Mouse (Mus musculus): ENCODE data around the gene Pbx3.

DNA sequence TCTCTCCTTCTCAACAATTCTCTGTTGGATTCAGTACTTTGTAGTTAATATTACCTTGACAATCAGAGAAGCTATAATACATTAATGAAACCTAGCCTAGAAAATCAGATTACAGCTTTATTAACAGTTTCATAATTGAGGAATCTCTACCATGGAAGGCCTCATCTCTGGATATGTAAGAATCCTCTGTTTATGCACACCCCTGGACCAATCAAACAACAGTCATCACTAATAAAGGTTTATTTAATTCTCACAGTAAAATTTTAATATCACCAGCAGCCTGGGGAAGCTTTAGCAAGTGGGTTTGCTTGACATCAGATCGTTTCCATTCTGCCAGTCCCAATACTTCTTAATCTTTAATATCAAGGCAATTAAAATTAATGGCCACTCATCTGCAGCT lies 191.3 kb downstream of the Pbx3 start:
- TF ChIP-seq CTCF (IDR thresholded peaks at IDR 0.05; ENCODE audit: low read depth) (no peak), EP300 (IDR thresholded peaks at IDR 0.05; ENCODE audit: low read depth) (no peak)
